Mouse (Mus musculus) CD4-positive, CD25-positive, alpha-beta regulatory T cell, adult 2 months (primary cell): ENCODE measurements around the gene Foxa3.
A peak's percentile ranks its signal among the peaks of the same experiment; 100 is the strongest.

Experiments
- DNase-seq: peaks from one replicate; pipeline ENCODE4 v3.0.0-alpha.2; 2012; ENCODE audit warnings: low read depth, low spot score

Foxa3 gene

DNA sequence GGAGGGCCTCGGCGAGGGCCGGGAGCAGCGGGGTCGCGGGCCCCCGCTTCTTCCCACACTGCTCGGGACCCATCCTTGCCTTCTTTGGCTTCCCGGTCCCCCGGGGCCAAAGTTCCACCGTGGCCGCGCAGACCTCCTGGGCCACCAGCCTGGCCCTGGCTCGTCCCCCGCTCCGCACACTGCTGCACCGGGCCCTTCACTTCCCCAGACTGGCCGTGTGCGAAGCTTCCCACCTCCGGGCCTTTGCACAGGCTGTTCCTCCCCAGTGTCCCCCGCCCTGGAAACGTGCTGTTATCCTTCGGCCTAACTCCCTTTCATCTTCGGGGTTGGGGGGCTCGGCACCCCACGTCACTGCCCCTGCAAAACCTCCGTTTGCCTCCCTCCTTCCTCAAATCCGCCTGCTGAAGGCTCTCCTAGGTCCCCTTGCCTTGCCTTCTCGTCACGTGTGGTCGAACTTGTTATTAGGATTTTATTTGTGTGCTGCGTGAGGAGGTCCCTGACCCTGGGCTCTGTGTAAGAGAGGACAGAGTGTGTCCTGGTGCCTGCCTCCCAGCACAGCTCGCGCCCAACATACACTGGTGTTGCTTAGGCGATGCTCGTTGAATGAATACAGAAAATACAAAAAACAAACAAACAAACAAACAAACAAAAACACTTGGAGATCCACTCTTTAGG, 1.4 kb upstream of the Foxa3 start:
- DNase-seq = peak; percentile 47

DNA sequence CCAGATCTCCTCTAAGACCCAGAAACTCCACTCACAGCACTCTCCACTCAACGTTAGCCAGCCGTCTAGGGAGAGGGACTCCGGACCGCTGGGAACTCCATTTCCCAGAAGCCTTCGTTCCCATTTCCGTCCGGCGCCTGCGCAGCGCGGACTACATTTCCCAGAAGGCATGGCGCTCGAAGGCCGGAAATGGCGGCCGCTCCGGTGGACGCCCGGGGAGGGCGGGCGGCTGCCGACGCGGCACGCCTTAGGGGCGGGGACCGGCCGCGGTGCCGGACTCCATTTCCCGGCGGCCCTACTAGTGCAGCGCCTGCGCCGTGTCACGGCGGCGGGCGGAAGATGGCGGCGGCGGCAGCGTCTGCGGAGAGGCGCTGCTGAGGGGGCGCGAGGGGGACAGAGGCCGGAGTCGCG, 763 bp upstream of the Foxa3 start, which contains the start of gene Sympk:
Sympk (plus strand) TSS at position 282 of the 411 bp plus-strand sequence.
- DNase-seq = peak; percentile 98

DNA sequence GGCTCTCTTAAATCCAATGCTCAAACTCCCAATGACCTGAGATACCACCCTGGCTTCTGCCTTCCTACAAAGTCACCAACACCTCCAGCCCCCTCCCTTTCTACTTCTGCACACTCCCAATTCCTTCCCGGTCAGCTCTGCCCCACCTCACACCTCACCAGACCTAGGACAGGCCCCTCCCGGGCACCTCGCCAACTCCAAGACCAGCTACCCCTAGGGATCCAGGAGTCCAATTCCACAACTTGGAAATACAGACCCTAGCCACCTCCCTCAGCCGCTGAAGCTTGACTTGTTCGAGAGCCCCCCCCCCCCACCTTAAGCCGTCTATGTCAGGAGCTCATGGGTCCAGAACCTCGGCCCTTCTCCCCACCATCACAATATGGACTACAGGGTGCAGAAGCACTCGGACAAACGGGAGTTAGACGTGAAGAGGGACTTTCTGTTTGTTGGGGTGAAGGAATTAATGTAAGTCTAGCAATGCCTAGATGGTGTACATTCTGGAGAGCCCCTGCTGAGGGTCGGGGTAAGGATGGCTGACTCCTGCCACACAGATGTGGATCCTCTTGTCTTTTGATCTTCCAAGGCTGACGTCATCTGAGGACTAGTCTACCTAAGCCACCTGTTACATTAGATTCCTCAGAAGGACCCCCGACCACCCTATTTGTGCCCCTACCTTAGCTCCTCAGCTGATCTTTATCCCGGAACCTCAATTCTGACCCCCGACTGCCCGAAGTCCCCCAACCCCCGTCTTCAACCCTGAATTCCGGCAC, 964 bp downstream of the Foxa3 start:
- no peak for DNase-seq

DNA sequence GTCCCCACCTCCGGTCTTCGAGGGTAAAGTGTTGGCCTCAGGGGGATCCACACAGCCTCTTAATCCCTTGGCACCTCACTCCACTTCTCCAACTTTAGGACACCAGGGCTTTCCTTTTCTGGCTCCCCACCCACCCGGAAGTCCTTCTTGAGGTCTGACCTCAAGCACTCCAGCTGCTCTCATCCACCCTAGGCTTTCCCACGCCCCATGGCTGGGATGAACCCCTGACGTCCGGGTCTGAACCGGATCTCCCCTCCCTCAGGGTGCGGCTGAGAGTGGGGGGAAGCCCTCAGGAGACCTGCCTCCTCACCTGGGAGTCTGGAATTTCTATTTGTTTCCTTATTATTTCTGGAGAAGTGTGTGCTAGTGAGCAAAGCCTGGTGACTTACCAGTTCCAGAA, 2.3 kb downstream of the Foxa3 start:
- DNase-seq = no peak

DNA sequence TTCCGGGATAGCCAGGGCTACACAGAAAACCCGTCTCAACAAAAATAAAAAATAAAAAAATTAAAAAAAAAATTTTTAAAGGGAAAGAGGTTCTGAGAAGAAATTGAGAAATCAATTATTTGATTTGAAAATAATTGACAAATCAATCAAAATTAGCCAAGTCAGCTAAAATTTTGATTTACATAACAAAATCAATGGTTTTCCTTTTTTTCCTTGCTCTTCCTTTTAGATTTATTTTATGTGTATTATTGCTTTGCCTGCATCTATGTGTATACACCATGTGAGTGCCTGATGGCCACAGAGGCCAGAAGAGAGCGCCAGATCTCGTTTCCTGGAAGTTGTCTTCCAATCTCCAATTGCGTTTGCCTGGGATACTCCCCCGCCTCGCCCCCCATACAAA, 5.4 kb downstream of the Foxa3 start:
- no peak for DNase-seq

DNA sequence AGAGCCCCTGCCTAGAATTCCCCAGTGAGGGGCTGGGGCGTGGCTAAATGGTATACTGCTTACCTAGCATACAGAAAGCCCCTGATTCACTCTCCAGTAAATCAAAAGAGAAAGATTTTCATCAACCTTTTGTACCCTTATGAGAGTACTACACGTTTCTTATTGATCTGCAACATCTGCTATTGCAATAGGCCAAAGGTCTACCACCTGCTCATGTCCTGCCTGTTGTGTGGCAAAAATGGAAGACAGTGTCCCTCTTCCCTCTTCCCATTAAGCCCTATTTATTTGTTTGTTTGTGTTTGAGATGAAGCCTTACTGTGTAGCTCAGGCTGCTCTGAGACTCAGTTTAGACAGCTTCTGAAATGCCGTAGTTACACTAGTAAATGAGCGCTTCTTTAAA, 7.3 kb downstream of the Foxa3 start:
- DNase-seq = no peak

DNA sequence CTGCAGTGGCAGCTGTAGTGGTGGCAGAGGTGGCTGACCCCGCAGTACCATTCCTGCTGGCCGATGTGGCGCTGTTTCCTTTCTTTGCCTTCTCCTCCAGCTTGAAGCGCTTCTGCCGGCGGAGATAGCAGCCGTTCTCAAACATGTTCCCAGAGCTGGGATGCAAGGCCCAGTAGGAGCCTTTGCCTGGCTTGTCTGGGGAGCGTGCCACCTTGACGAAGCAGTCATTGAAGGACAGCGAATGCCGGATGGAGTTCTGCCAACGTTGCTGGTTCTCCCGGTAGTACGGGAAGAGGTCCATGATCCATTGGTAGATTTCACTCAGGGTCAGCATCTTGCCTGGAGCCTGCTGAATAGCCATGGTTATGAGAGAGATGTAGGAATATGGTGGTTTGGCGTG, 8.9 kb downstream of the Foxa3 start:
- DNase-seq = no peak

DNA sequence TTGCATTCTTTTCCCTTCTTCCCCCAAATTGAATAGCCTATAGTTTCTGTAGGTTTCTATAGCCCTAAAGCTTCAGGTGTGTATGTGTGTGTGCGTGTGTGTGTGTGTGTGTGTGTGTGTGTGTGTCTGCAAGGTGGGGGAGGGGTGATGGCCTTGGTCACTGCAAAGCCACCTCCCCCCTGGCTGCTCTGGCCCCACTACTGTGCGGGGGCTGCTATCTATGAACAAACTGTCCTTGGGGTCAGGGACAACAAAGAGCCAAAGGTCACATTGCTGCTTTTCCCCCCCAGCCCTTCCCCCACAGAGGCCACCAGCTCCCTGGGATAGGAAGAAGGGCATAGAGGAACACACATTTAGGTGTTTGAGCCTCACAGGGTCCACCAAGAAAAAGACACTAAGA, 10.5 kb downstream of the Foxa3 start:
- no peak for DNase-seq

DNA sequence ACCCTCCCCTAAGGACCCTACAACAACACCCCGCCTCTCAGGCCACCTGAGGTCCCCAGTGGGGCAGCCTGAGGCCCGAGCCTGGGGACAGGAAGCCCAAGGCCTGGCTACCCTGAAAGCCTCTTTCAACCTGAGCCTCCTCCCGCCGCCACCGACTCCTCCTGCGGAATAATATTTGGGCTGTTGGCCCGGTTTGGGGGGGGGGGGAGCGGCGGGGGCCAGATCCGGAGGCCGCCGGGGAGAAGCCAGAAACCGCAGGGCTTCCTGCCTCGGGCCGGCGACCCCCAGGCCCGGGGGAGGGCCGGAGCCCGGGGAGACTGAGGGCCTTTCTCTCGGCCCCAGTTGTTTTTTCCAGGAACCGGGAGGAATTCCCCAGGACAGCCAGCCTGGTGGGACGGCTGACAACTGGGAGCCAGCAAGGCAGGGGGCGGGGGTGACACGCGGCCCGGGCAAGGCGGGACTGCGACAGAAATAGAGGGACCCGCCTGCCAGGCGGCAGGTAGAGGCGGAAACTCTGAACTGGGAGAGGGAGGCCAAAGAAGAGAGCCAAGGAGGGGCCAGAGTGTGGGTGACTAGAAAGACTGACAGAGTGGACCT, 11.2 kb downstream of the Foxa3 start:
- DNase-seq = no peak

DNA sequence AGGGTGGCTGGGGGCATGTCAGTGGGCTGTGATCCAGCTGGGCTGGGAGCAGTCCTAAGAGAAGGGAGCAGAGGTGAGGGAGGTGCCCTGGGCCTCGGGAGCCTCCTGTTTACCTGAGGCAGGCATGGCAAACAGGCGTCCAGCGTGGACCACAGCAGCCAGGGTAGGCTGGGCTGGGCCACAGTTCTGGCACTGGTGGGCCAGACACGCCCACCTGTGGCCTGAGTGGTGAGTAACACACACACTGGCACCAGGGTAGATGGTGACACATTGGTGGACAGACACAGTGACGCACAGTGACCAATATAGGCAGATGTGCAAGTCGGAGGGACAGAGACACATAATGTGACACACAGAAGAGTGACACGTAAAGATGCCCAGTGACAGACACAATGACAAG, 12.8 kb downstream of the Foxa3 start:
- no peak for DNase-seq

DNA sequence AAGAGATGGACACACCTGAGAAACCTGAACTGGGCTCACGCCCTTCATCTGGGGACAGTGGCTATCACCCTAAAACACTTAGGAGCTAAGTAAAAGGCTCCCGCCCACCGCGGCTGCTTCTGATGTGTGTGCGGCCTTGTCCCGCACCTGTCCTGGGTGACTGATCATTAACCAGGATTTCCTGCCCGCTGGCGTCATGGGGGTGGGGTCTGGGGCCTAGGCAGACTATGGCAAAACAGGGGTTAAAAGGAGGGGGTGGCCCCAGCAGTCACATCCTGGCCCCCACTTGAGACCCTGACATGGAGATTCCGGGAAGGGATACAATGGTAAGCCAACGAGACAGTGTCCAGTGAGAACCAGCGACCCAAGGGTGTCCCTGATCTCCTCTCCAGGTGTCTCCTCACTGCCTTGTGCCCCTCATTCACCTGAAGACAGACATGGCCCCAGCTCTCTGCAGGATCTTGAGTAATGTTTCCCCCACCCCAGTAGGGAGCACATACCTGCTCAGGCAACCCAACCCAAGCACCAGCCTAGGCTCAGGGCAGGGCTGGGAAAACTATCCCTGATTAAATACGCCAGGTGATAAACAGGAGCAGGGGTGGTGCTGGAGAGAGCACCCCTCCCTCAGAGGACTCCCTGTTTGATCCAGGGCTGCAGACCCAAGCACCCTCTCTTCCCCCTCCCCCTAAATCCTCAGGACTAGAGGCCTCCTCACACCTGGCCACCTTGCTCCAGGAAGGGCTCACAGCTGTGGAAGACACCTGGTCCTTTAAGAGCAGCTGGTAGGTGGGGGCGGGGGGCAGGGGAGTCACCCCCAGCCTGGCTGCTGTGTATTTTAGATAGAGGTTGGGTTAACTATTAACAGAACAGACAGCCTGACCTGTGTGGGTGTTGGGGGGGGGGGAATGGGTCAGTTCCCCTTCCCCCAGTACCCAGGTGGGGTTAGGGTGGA, 16.0 kb downstream of the Foxa3 start:
- no peak for DNase-seq

DNA sequence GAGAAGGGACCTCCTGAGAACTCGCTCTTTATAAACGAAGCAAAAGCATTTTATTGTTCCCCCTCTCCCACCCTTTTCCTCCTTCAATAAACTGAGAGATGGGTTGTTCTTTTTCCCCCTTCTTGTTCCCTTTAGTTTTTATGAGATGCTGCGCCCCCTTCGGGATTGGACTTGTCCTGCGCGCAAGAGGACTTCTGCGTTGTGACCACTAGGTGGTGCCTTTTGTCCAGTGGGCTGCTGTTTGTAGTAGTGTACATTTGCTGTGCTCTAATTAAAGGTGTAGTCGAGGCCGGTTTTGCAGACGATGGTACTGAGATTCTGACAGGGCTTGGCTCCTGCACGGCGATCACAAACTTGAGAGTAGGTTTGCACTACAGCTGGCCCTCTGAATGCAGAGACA, 16.9 kb downstream of the Foxa3 start:
- DNase-seq = peak; percentile 90

DNA sequence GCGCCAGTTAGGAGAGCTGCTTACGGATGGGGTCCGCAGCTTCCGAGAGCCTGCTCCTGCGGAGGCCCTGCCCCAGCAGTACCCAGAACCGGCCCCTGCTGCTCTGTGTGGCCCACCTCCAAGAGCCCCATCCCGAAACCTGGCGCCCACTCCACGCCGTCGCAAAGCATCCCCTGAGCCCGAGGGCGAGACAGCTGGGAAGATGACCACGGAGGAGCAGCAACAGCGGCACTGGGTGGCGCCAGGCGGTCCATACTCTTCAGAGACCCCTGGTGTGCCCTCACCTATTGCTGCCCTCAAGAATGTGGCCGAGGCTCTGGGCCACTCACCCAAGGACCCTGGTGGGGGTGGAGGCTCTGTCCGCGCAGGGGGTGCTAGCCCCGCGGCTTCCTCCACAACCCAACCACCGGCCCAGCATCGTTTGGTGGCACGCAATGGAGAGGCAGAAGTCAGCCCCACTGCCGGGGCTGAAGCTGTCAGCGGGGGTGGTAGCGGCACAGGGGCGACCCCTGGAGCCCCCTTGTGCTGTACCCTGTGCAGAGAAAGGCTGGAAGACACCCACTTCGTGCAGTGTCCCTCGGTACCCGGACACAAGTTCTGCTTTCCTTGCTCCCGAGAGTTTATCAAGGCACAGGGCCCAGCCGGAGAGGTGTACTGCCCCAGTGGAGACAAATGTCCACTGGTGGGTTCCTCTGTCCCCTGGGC, 17.8 kb downstream of the Foxa3 start:
- DNase-seq = no peak

DNA sequence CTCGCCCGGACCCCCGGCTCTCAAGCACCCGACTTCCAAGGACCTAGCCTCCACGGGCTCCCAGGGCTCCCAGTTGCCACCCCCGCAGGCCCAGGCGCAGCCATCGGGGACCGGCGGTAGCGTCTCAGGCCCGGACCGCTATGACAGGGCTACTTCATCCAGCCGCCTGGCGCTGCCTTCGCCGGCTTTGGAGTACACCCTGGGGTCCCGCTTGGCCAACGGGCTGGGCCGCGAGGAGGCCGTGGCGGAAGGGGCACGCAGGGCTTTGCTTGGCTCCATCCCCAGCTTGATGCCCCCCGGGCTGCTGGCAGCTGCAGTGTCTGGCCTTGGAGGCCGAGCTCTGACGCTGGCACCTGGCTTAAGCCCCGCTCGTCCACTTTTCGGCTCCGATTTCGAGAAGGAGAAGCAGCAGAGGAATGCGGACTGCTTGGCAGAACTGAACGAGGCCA, 18.7 kb downstream of the Foxa3 start:
- DNase-seq = no peak

DNA sequence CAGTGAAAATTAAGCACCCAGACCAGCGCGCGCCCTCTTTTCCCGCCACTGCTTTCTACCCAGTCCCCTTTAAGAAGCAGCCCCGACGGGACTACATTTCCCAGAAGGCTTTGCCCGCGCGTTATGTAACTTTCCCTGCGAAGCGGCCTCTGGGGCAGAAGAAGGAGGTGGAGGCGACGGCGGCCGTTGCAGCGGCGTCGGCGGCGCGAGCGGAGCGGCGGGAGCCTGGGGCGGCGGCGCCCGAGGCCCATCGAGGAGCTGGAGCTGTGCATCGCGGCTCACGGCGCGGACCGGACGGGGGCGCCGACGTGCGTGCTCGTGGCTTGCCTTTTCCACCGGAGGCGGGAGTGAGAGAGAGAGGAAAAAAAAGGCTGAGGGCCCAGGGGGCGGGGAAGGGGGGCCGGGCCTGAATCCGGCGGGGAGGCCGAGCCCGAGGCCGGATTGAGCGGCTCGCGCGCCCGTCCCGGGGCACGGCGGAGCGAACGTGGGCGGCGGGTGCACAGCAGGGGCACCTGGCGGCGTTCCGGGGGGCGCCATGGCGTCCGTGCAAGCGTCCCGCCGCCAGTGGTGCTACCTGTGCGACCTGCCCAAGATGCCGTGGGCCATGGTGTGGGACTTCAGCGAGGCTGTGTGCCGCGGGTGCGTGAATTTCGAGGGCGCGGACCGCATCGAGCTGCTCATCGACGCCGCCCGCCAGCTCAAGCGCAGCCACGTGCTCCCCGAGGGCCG, 19.3 kb downstream of the Foxa3 start, which contains the start of gene Irf2bp1:
Irf2bp1 (plus strand) TSS at position 143 of the 729 bp plus-strand sequence.
- DNase-seq = peak; percentile 95

DNA sequence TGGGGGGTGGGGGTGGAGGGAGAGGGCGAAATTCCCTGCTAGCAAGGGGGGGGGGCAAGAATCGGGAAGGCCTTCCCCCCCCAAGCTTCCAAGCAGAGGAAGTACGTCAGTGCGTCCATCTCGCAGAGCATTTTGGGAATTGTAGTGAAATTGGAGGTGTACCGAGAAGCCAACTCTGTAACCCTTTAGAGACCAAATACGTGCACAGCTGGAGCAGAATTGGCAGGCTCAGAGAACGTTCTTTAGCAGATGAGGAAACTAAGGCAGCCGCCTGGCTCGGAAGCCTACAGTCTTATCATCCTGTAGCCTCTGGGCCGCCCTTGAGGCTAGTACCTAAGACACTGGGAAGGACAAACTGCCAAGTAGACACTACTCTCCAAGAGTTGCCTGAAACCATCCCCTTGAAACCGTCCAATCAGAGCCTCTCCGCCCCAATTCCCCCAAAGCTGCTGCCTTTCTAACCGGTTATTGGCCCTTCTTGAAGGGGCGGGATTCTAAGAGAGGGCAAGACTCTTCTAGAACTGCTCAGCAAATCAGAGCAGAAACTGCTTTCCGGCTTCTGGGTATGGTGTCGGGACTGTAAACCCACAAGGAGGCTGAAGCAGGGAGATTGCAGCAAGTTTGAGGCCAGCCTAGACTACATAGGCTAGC, 20.4 kb downstream of the Foxa3 start:
- DNase-seq = peak; percentile 84

DNA sequence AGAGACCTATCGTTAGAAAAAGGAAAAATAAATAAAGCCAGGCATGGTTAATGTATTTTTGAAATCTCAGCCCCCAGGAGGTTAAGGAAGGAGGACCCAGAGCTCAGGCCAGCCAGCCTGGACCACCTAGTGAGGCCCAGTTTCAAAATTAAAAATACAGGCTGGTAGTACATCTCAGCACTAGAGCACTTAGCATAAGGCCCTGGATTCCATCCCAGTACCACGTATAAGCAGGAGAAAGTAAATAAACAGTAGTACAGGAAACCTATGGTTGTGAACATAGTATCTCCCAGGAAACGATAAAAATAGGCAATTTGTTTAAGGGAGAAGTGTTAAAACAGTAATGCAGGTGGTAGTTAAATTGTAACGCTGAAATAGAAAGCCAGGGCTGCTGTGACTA, 21.2 kb downstream of the Foxa3 start:
- no peak for DNase-seq

DNA sequence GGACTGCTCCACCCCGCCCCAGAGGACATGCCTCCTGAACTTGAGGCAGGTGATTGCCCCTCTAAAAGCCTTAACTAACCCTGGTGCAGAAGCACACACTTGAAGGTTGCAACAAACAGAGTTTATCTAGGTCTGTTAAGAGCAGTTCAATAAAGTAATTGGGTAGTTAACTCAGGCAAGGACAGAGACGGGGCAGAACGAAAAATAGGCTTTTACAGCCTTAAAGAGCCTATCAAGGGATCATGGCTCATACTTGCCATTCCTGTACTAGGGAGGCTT, 21.6 kb downstream of the Foxa3 start:
- DNase-seq = no peak

DNA sequence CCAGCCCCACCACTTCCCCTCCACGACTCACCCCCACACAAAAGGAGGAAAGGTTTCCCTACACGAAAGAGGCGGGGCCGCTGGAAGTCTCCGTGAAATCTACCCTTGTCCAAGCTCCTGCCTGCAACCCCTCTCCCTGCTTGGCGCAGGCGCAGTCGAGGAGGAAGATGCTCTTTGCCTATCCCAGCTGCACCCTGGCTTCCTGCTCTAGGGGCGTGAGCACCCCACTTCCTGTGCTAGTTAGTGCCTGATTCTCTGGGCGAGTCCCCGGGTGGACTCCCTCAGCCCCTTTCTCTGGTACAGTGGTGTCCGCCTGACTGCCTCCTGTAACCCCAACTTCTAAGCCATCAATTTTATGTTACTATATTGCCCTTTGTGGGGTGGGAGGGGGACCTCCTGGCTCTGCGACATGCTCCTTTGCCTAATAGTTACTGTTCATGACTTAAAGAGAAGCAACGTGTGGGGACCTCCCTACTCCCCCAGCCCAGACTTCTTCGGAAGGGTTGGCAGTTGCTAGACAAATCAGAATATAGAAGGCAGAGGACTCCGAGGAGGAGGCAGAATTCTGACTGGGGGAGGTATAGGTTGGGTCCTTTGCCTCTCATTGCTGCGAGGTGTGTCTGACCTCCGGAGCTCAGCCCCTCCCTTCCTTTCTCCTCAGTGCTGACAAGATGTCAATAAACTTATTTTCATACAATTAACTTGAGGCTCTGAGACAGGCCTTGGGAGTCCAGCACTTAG, 22.1 kb downstream of the Foxa3 start:
- peak; percentile 91 for DNase-seq
